Mouse (Mus musculus) stomach, embryonic 16.5 days (tissue): Measurements from ENCODE around the gene Trim37. TPM values are rescaled to one million over a fixed set of nuclear protein-coding genes. Genes with fewer than 3 reads are reported as not detected.

Experiments
- ATAC-seq: fragments of 200-750 bp; cut with Nextera tagmentation; 2 replicates; pipeline ENCODE4 v1.8.0; 2017; ENCODE audit warnings: moderate number of reproducible peaks, moderate TSS enrichment; ENCODE audit not compliant: insufficient read depth, low FRiP score
- H3K27ac ChIP-seq: fragments of 300-500 bp; sonication (generic); 2 replicates; pipeline ENCODE4 v1.5.1; 2014; ENCODE audit warnings: low read length
- H3K27me3 ChIP-seq: fragments of 300-500 bp; sonication (generic); 2 replicates; pipeline ENCODE4 v1.6.1; 2014; ENCODE audit warnings: low read length, control low read depth, mixed read lengths; ENCODE audit not compliant: control insufficient read depth, insufficient read depth
- H3K36me3 ChIP-seq: fragments of 300-500 bp; sonication (generic); 2 replicates; pipeline ENCODE4 v1.6.1; 2014; ENCODE audit warnings: low read length; ENCODE audit not compliant: control insufficient read depth, insufficient read depth
- H3K4me1 ChIP-seq: fragments of 300-500 bp; sonication (generic); 2 replicates; pipeline ENCODE4 v1.6.1; 2014; ENCODE audit warnings: low read length, control low read depth, mixed read lengths; ENCODE audit not compliant: control insufficient read depth, insufficient read depth
- H3K4me2 ChIP-seq: fragments of 300-500 bp; sonication (generic); 2 replicates; pipeline ENCODE4 v1.6.1; 2014; ENCODE audit warnings: low read depth, low read length, mixed read lengths
- H3K4me3 ChIP-seq: fragments of 300-500 bp; sonication (generic); replicated peaks from 2 replicates; pipeline ENCODE4 v1.5.1; 2014; ENCODE audit warnings: mild to moderate bottlenecking, low read length
- H3K9ac ChIP-seq: fragments of 300-500 bp; sonication (generic); 2 replicates; pipeline ENCODE4 v1.6.1; 2014; ENCODE audit warnings: low read length
- H3K9me3 ChIP-seq: fragments of 300-500 bp; sonication (generic); replicated peaks from 2 replicates; pipeline ENCODE4 v1.6.1; 2016; ENCODE audit warnings: low read length, control low read depth; ENCODE audit not compliant: control insufficient read depth
- WGBS: fragments of 180-500 bp; shearing (Covaris S2); extraction: QIAGEN DNeasy Blood & Tissue Kit; methylation state at CpG from one replicate; pipeline ENCODE4 v1.1.7; 2014; 5-methylcytosine and 5-hydroxymethylcytosine counted together
- polyA plus RNA-seq: library from polyadenylated mRNA; unstranded; fragments of >200 nt; fragmentation: Nextera tagmentation; extraction: Ambion mirVana; gene quantifications from 2 replicates; pipeline ENCODE4 v1.2.1, GENCODE M21; 2015

The Trim37 gene
- polyA plus RNA-seq, 1 experiment from 2014 or later: 22.7 TPM

- Histone ChIP-seq H3K4me3 (no peak overlapping the region), H3K27me3 (no peaks in the 10 kb centered on the region), H3K27ac (no peak overlapping the region), H3K36me3 (no peaks in the 10 kb centered on the region), H3K9ac (no peak overlapping the region), H3K4me2 (no peak overlapping the region), H3K9me3 (no peaks in the 10 kb centered on the region), H3K4me1 (no peaks in the 10 kb centered on the region)
- 82% methylated on average over 4 of the region's 4 CpGs for WGBS
- no peak for ATAC-seq
These were observed 113.9 kb downstream of the Trim37 start for GRCm38 (mm10) chr11:87240833-87241215.

- Histone ChIP-seq H3K9ac (no peak overlapping the region), H3K27ac (no peak overlapping the region), H3K9me3 (no peaks in the 10 kb centered on the region), H3K36me3 (no peaks in the 10 kb centered on the region), H3K4me1 (no peaks in the 10 kb centered on the region), H3K4me3 (no peak overlapping the region), H3K27me3 (no peaks in the 10 kb centered on the region), H3K4me2 (no peak overlapping the region)
- ATAC-seq: no peak
- WGBS: 62% methylated on average over 7 of the region's 7 CpGs
These were observed 114.4 kb downstream of the Trim37 start for GRCm38 (mm10) chr11:87241256-87241655.

GRCm38 (mm10) chr11:87245171-87245840 lies 118.4 kb downstream of the Trim37 start:
- Histone ChIP-seq H3K27me3 (no peaks in the 10 kb centered on the region), H3K36me3 (no peaks in the 10 kb centered on the region), H3K9me3 (no peaks in the 10 kb centered on the region), H3K4me3 (no peak overlapping the region), H3K4me1 (no peaks in the 10 kb centered on the region), H3K9ac (no peak overlapping the region), H3K4me2 (no peak overlapping the region), H3K27ac (no peak overlapping the region)
- ATAC-seq: no peak
- WGBS: 80% methylated on average over 9 of the region's 9 CpGs

GRCm38 (mm10) chr11:87246107-87246651 lies 119.3 kb downstream of the Trim37 start:
- no peaks in the 10 kb centered on the region for H3K9me3 ChIP-seq
- no peaks in the 10 kb centered on the region for H3K4me1 ChIP-seq
- no peaks in the 10 kb centered on the region for H3K36me3 ChIP-seq
- no peaks in the 10 kb centered on the region for H3K27me3 ChIP-seq
- no peak for ATAC-seq
- no peak overlapping the region for H3K9ac ChIP-seq
- no peak overlapping the region for H3K4me2 ChIP-seq
- H3K27ac ChIP-seq: no peak overlapping the region
- WGBS: 59% methylated on average over 4 of the region's 4 CpGs
- H3K4me3 ChIP-seq: no peak overlapping the region

GRCm38 (mm10) chr11:87246724-87247493 lies 120.0 kb downstream of the Trim37 start:
- no peak overlapping the region for H3K27ac ChIP-seq
- H3K4me2 ChIP-seq: no peak overlapping the region
- no peaks in the 10 kb centered on the region for H3K27me3 ChIP-seq
- H3K4me3 ChIP-seq: no peak overlapping the region
- ATAC-seq: no peak
- H3K36me3 ChIP-seq: no peaks in the 10 kb centered on the region
- no peak overlapping the region for H3K9ac ChIP-seq
- no peaks in the 10 kb centered on the region for H3K9me3 ChIP-seq
- 59% methylated on average over 9 of the region's 9 CpGs for WGBS
- H3K4me1 ChIP-seq: no peaks in the 10 kb centered on the region

GRCm38 (mm10) chr11:87247494-87247866 lies 120.6 kb downstream of the Trim37 start:
- no peaks in the 10 kb centered on the region for H3K27me3 ChIP-seq
- ATAC-seq: no peak
- H3K9ac ChIP-seq: no peak overlapping the region
- no peak overlapping the region for H3K27ac ChIP-seq
- WGBS: 77% methylated on average over 5 of the region's 5 CpGs
- H3K4me1 ChIP-seq: no peaks in the 10 kb centered on the region
- H3K4me2 ChIP-seq: no peak overlapping the region
- H3K4me3 ChIP-seq: no peak overlapping the region
- no peaks in the 10 kb centered on the region for H3K36me3 ChIP-seq
- no peaks in the 10 kb centered on the region for H3K9me3 ChIP-seq

- Histone ChIP-seq H3K36me3 (no peaks in the 10 kb centered on the region), H3K27ac (no peak overlapping the region), H3K9ac (no peak overlapping the region), H3K4me3 (no peak overlapping the region), H3K4me2 (no peak overlapping the region), H3K9me3 (no peaks in the 10 kb centered on the region), H3K4me1 (no peaks in the 10 kb centered on the region), H3K27me3 (no peaks in the 10 kb centered on the region)
- 80% methylated on average over 6 of the region's 6 CpGs for WGBS
- no peak for ATAC-seq
These were observed 123.3 kb downstream of the Trim37 start for GRCm38 (mm10) chr11:87250132-87250531.

- Histone ChIP-seq H3K4me1 (no peaks in the 10 kb centered on the region), H3K27ac (no peak overlapping the region), H3K9me3 (no peaks in the 10 kb centered on the region), H3K4me2 (no peak overlapping the region), H3K36me3 (no peaks in the 10 kb centered on the region), H3K9ac (no peak overlapping the region), H3K4me3 (no peak overlapping the region), H3K27me3 (no peaks in the 10 kb centered on the region)
- 90% methylated on average over 6 of the region's 6 CpGs for WGBS
- no peak for ATAC-seq
These were observed 126.4 kb downstream of the Trim37 start for GRCm38 (mm10) chr11:87253294-87253693.

- no peak for ATAC-seq
- no peak overlapping the region for H3K9ac ChIP-seq
- no peaks in the 10 kb centered on the region for H3K27me3 ChIP-seq
- no peaks in the 10 kb centered on the region for H3K36me3 ChIP-seq
- H3K9me3 ChIP-seq: no peaks in the 10 kb centered on the region
- H3K27ac ChIP-seq: no peak overlapping the region
- no peak overlapping the region for H3K4me3 ChIP-seq
- 40% methylated on average over 5 of the region's 5 CpGs for WGBS
- no peak overlapping the region for H3K4me2 ChIP-seq
- H3K4me1 ChIP-seq: no peaks in the 10 kb centered on the region
These were observed 127.3 kb downstream of the Trim37 start for GRCm38 (mm10) chr11:87254149-87254548.
